Mouse (Mus musculus) lung, embryonic 14.5 days (tissue): ENCODE results near the gene Camsap3. TPM values are rescaled to one million over a fixed set of nuclear protein-coding genes. Genes with fewer than 3 reads are reported as not detected.

Experiments used
- ATAC-seq: fragments of 200-750 bp; cut with Nextera tagmentation; 2 replicates; pipeline ENCODE4 v1.8.0; 2017; ENCODE audit warnings: mild to moderate bottlenecking, moderate TSS enrichment, moderate library complexity; ENCODE audit not compliant: insufficient read depth
- DNase-seq: peaks from one replicate; pipeline ENCODE4 v3.0.0-alpha.2; 2015
- H3K27ac ChIP-seq: fragments of 300-500 bp; sonication (generic); 2 replicates; pipeline ENCODE4 v1.5.1; 2014; ENCODE audit warnings: low read depth, mild to moderate bottlenecking, moderate library complexity
- H3K27me3 ChIP-seq: fragments of 300-500 bp; sonication (generic); 2 replicates; pipeline ENCODE4 v1.6.1; 2014; ENCODE audit warnings: low read length, control low read depth; ENCODE audit not compliant: insufficient read depth
- H3K36me3 ChIP-seq: fragments of 300-500 bp; sonication (generic); 2 replicates; pipeline ENCODE4 v1.6.1; 2014; ENCODE audit warnings: control low read depth; ENCODE audit not compliant: insufficient read depth
- H3K4me1 ChIP-seq: fragments of 300-500 bp; sonication (generic); 2 replicates; pipeline ENCODE4 v1.6.1; 2014; ENCODE audit warnings: antibody characterized with exemption, control low read depth; ENCODE audit not compliant: insufficient read depth
- H3K4me2 ChIP-seq: fragments of 300-500 bp; sonication (generic); 2 replicates; pipeline ENCODE4 v1.6.1; 2014; ENCODE audit warnings: mild to moderate bottlenecking
- H3K4me3 ChIP-seq: fragments of 300-500 bp; sonication (generic); 2 replicates; pipeline ENCODE4 v1.5.1; 2014; ENCODE audit warnings: low read depth, low read length
- H3K9ac ChIP-seq: fragments of 300-500 bp; sonication (generic); 2 replicates; pipeline ENCODE4 v1.6.1; 2014
- H3K9me3 ChIP-seq: fragments of 300-500 bp; sonication (generic); 2 replicates; pipeline ENCODE4 v1.6.1; 2016; ENCODE audit warnings: low read depth, low read length, control low read depth
- CTCF ChIP-seq: IDR thresholded peaks from 2 replicates; pipeline ENCODE4 v1.5.1; 2016; ENCODE audit warnings: antibody characterized with exemption, low read depth
- WGBS: fragments of 180-500 bp; shearing (Covaris S2); extraction: QIAGEN DNeasy Blood & Tissue Kit; methylation state at CpG from one replicate; pipeline ENCODE4 v1.1.7; 2014; 5-methylcytosine and 5-hydroxymethylcytosine counted together
- polyA plus RNA-seq: library from polyadenylated mRNA; unstranded; fragments of >200 nt; fragmentation: Nextera tagmentation; extraction: Ambion mirVana; gene quantifications from 2 replicates; pipeline ENCODE4 v1.2.1, GENCODE M21; 2014

The Camsap3 gene
- polyA plus RNA-seq, 1 experiment from 2014 or later = 7.5 TPM

GRCm38 (mm10) chr8:3586452-3586851, 641 bp upstream of the Camsap3 start:
- no peak for DNase-seq
- H3K4me2 ChIP-seq = no peak overlapping the region
- no peak overlapping the region for H3K27ac ChIP-seq
- H3K9me3 ChIP-seq = no peaks in the 10 kb centered on the region
- no peak for ATAC-seq
- no peak for TF ChIP-seq CTCF
- H3K4me1 ChIP-seq = no peaks in the 10 kb centered on the region
- H3K9ac ChIP-seq = no peak overlapping the region
- no peak overlapping the region for H3K4me3 ChIP-seq
- WGBS = 80% methylated on average over 2 of the region's 2 CpGs
- H3K36me3 ChIP-seq = no peaks in the 10 kb centered on the region
- H3K27me3 ChIP-seq = peaks cover 14% of the 10 kb centered on the region

GRCm38 (mm10) chr8:3587391-3588257, 531 bp downstream of the Camsap3 start:
- WGBS = under 1% methylated on average over 76 of the region's 77 CpGs
- Histone ChIP-seq H3K4me1 (no peaks in the 10 kb centered on the region), H3K27me3 (peaks cover 14% of the 10 kb centered on the region), H3K9me3 (no peaks in the 10 kb centered on the region), H3K4me3 (peak overlapping the region; percentile 58), H3K9ac (peak overlapping the region; percentile 59), H3K36me3 (no peaks in the 10 kb centered on the region), H3K4me2 (peak overlapping the region; percentile 90), H3K27ac (peak overlapping the region; percentile 76)
- peak; percentile 79 for DNase-seq
- TF ChIP-seq CTCF = no peak
- ATAC-seq = peak; percentile 85

GRCm38 (mm10) chr8:3588258-3588633, 1.2 kb downstream of the Camsap3 start:
- H3K27ac ChIP-seq = 0 out of 2 replicates have a peak overlapping the region, but pooled peaks have one; percentile 76
- no peaks in the 10 kb centered on the region for H3K9me3 ChIP-seq
- peak; percentile 48 for ATAC-seq
- no peaks in the 10 kb centered on the region for H3K4me1 ChIP-seq
- peak overlapping the region; percentile 90 for H3K4me2 ChIP-seq
- WGBS = 7% methylated on average over 11 of the region's 11 CpGs
- H3K4me3 ChIP-seq = peak overlapping the region; percentile 58
- no peak for DNase-seq
- TF ChIP-seq CTCF = no peak
- peak overlapping the region; percentile 59 for H3K9ac ChIP-seq
- peaks cover 14% of the 10 kb centered on the region for H3K27me3 ChIP-seq
- no peaks in the 10 kb centered on the region for H3K36me3 ChIP-seq

- Histone ChIP-seq H3K4me3 (no peak overlapping the region), H3K27me3 (no peaks in the 10 kb centered on the region), H3K9ac (no peak overlapping the region), H3K36me3 (no peaks in the 10 kb centered on the region), H3K4me2 (no peak overlapping the region), H3K4me1 (no peaks in the 10 kb centered on the region), H3K9me3 (no peaks in the 10 kb centered on the region), H3K27ac (no peak overlapping the region)
- no peak for DNase-seq
- WGBS = 61% methylated on average over 3 of the region's 3 CpGs
- TF ChIP-seq CTCF = no peak
- ATAC-seq = no peak
Observed at GRCm38 (mm10) chr8:3593470-3593869, 6.4 kb downstream of the Camsap3 start.

GRCm38 (mm10) chr8:3594466-3594865, 7.4 kb downstream of the Camsap3 start:
- no peak for DNase-seq
- H3K4me2 ChIP-seq = no peak overlapping the region
- WGBS = 72% methylated on average over 2 of the region's 2 CpGs
- H3K36me3 ChIP-seq = no peaks in the 10 kb centered on the region
- H3K27me3 ChIP-seq = no peaks in the 10 kb centered on the region
- H3K27ac ChIP-seq = no peak overlapping the region
- no peak for ATAC-seq
- H3K9ac ChIP-seq = no peak overlapping the region
- H3K9me3 ChIP-seq = no peaks in the 10 kb centered on the region
- no peak overlapping the region for H3K4me3 ChIP-seq
- no peaks in the 10 kb centered on the region for H3K4me1 ChIP-seq
- TF ChIP-seq CTCF = no peak

- Histone ChIP-seq H3K9ac (no peak overlapping the region), H3K27me3 (no peaks in the 10 kb centered on the region), H3K9me3 (no peaks in the 10 kb centered on the region), H3K36me3 (no peaks in the 10 kb centered on the region), H3K27ac (no peak overlapping the region), H3K4me2 (no peak overlapping the region), H3K4me3 (no peak overlapping the region), H3K4me1 (no peaks in the 10 kb centered on the region)
- TF ChIP-seq CTCF = no peak
- DNase-seq (no peak), ATAC-seq (no peak)
- 69% methylated on average over 3 of the region's 3 CpGs for WGBS
Observed at GRCm38 (mm10) chr8:3598054-3598453, 11.0 kb downstream of the Camsap3 start.

GRCm38 (mm10) chr8:3599219-3599618, 12.1 kb downstream of the Camsap3 start:
- H3K4me1 ChIP-seq = no peaks in the 10 kb centered on the region
- no peak for ATAC-seq
- 80% methylated on average over 1 of the region's 1 CpGs for WGBS
- no peak overlapping the region for H3K4me3 ChIP-seq
- no peaks in the 10 kb centered on the region for H3K27me3 ChIP-seq
- no peak for DNase-seq
- no peak overlapping the region for H3K9ac ChIP-seq
- H3K4me2 ChIP-seq = no peak overlapping the region
- H3K9me3 ChIP-seq = no peaks in the 10 kb centered on the region
- no peak for TF ChIP-seq CTCF
- no peaks in the 10 kb centered on the region for H3K36me3 ChIP-seq
- H3K27ac ChIP-seq = no peak overlapping the region
